In genomic region chr6:50366724-50367123, GRCm38 (mm10) we compare ENCODE assay signal across 13 mouse cellular contexts.
A peak's percentile ranks its signal among the peaks of the same experiment; 100 is the strongest.
DNase-seq lines count a peak whose midpoint lies in the region; ATAC-seq and TF ChIP-seq lines count a peak whose summit lies in the region.
"Had no signal": no experiment of that assay in that cellular context is flagged by ENCODE, and none has a peak within 500 bp of the region (broad histone marks: within the 10 kb centered on the region; RNA-seq: fewer than 3 reads in every experiment).

No protein-coding gene starts in this region.

- no peaks in the 10 kb centered on the region for H3K27me3 ChIP-seq in intestine, embryonic 16.5 days (replicated peaks; ENCODE audit: control insufficient read depth, insufficient read depth, low read length)
- no peaks in the 10 kb centered on the region for H3K27me3 ChIP-seq in kidney, embryonic 16.5 days (ENCODE audit: insufficient read depth, low read length)
- H3K27me3 ChIP-seq: midbrain, embryonic 12.5 days; neural tube, embryonic 13.5 days had no signal

- H3K4me3 ChIP-seq in gastrocnemius, adult 2 months, result no peak overlapping the region
- no peak overlapping the region for H3K4me3 ChIP-seq in intestine, embryonic 16.5 days (ENCODE audit: low read length)
- no peak overlapping the region for H3K4me3 ChIP-seq in kidney, embryonic 16.5 days (ENCODE audit: low read length)
- H3K4me3 ChIP-seq: midbrain, embryonic 12.5 days; neural tube, embryonic 13.5 days had no signal

- no peaks in the 10 kb centered on the region for H3K9me3 ChIP-seq in intestine, embryonic 16.5 days (ENCODE audit: control insufficient read depth, low read length)
- H3K9me3 ChIP-seq in kidney, embryonic 16.5 days (ENCODE audit: low read length), result no peaks in the 10 kb centered on the region
- H3K9me3 ChIP-seq: midbrain, embryonic 12.5 days; neural tube, embryonic 13.5 days had no signal

- DNase-seq in gastrocnemius, adult 2 months, result peak; percentile 26
- DNase-seq in gastrocnemius, postnatal 10 days, result no peak
- DNase-seq in frontal cortex, postnatal 36 days (ENCODE audit: low spot score in 2 of 2), result peak; percentile 64 to 85
- peak; percentile 59 for DNase-seq in heart, postnatal 4 days
- peak; percentile 51 to 83 for DNase-seq in right cerebral cortex, postnatal 36 days (ENCODE audit: low spot score in 2 of 2)
- no peak for DNase-seq in adipocyte (ENCODE audit: low spot score)
- DNase-seq: adrenal gland, postnatal 14 days; kidney, adult 18-20 months; lung, embryonic 14.5 days had no signal

- ATAC-seq in intestine, embryonic 16.5 days, result no peak
- ATAC-seq in kidney, embryonic 16.5 days (ENCODE audit: low FRiP score, low TSS enrichment), result no peak

- WGBS in intestine, embryonic 16.5 days, result 83% methylated on average over 5 of the region's 5 CpGs
- WGBS in kidney, embryonic 16.5 days, result 84% methylated on average over 5 of the region's 5 CpGs

- no peaks in the 10 kb centered on the region for H3K36me3 ChIP-seq in intestine, embryonic 16.5 days (ENCODE audit: control insufficient read depth, insufficient read depth, low read length)
- H3K36me3 ChIP-seq in kidney, embryonic 16.5 days (ENCODE audit: insufficient read depth, low read length), result peaks cover 3% of the 10 kb centered on the region; the same call in 1 of the 2 replicates
- H3K36me3 ChIP-seq: midbrain, embryonic 12.5 days; neural tube, embryonic 13.5 days had no signal

- H3K9ac ChIP-seq in intestine, embryonic 16.5 days (ENCODE audit: low read depth, low read length), result no peak overlapping the region
- no peak overlapping the region for H3K9ac ChIP-seq in kidney, embryonic 16.5 days (replicated peaks; ENCODE audit: low read length)
- H3K9ac ChIP-seq: lung, embryonic 14.5 days; midbrain, embryonic 12.5 days; neural tube, embryonic 13.5 days had no signal

- no peak overlapping the region for H3K4me2 ChIP-seq in intestine, embryonic 16.5 days (ENCODE audit: low read depth, low read length)
- no peak overlapping the region for H3K4me2 ChIP-seq in kidney, embryonic 16.5 days (replicated peaks; ENCODE audit: low read depth, low read length)
- H3K4me2 ChIP-seq: lung, embryonic 14.5 days; midbrain, embryonic 12.5 days; neural tube, embryonic 13.5 days had no signal

- H3K4me1 ChIP-seq in intestine, embryonic 16.5 days (ENCODE audit: control insufficient read depth, insufficient read depth, low read length), result peaks cover 3% of the 10 kb centered on the region; the same call in 1 of the 2 replicates
- H3K4me1 ChIP-seq in kidney, embryonic 16.5 days (ENCODE audit: insufficient read depth, low read length), result no peaks in the 10 kb centered on the region
- H3K4me1 ChIP-seq: midbrain, embryonic 12.5 days had no signal

- peak overlapping the region; percentile 61 for H3K27ac ChIP-seq in gastrocnemius, adult 2 months
- H3K27ac ChIP-seq in intestine, embryonic 16.5 days (ENCODE audit: low read length), result no peak overlapping the region
- no peak overlapping the region for H3K27ac ChIP-seq in kidney, embryonic 16.5 days (ENCODE audit: low read length)
- H3K27ac ChIP-seq: midbrain, embryonic 12.5 days; neural tube, embryonic 13.5 days had no signal

- TF ChIP-seq CTCF in gastrocnemius, adult 2 months (IDR thresholded peaks at IDR 0.05), result no peak

- intact Hi-C loops in gastrocnemius, adult 2 months (cut with DNase I), result no loop called here

Comparison
In these comparisons a context has a peak if more than half of its experiments do, and no peak if none do; other contexts are left out.
1. DNase-seq: peak in gastrocnemius, adult 2 months (single experiment), frontal cortex, postnatal 36 days (2 of 2), heart, postnatal 4 days (single experiment) and right cerebral cortex, postnatal 36 days (2 of 2); none in gastrocnemius, postnatal 10 days (single experiment) and adipocyte (single experiment).